Mouse (Mus musculus) lung, postnatal 0 days (tissue): ENCODE results near the gene Dock3.

Experiments
- CTCF ChIP-seq: IDR thresholded peaks from 2 replicates; pipeline ENCODE4 v1.5.1; 2016; ENCODE audit warnings: antibody characterized with exemption, mild to moderate bottlenecking
- EP300 ChIP-seq: IDR thresholded peaks from 2 replicates; pipeline ENCODE4 v1.6.1; 2016; ENCODE audit warnings: antibody characterized with exemption, mild to moderate bottlenecking, control low read depth

GRCm38 (mm10) chr9:107259571-107259970 is 27.9 kb upstream of the Dock3 start:
- TF ChIP-seq CTCF (no peak), EP300 (no peak)
